Mouse (Mus musculus): ENCODE data around the gene Pglyrp2. TPM values are rescaled to one million over a fixed set of nuclear protein-coding genes. Genes with fewer than 3 reads are reported as not detected.

Pglyrp2 gene
- polyA plus RNA-seq, 1 experiment from 2014 or later: 0.05 TPM

DNA sequence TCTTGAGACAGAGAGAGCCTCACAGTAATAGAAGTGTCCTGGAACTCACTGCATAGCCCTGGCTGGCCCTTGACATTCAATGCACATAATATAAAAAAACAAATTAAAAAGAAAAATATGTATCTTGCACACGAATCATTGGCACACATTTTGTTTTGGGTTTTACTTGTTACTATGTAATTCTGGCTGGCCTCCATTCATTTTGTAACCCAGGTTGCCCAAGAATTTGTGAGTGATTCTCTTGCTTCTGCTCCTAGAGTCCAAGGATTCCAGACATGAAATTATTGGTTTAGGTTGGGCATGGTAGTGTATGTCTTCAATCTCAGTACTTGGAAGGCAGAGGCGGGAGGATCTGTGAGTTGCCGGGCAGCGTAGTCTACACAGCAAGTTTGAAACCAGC lies 13.1 kb upstream of the Pglyrp2 start:
- Histone ChIP-seq H3K9ac (replicated peaks; ENCODE audit: low read depth) (no peak overlapping the region), H3K27me3 (replicated peaks; ENCODE audit: insufficient read depth, low read length) (no peaks in the 10 kb centered on the region), H3K27ac (ENCODE audit: low read length) (no peak overlapping the region), H3K4me3 (ENCODE audit: low read depth, low read length) (no peak overlapping the region), H3K9me3 (ENCODE audit: low read length) (no peaks in the 10 kb centered on the region), H3K4me2 (replicated peaks; ENCODE audit: low read depth, low read length) (no peak overlapping the region), H3K36me3 (ENCODE audit: insufficient read depth, low read length) (no peaks in the 10 kb centered on the region), H3K4me1 (ENCODE audit: insufficient read depth, low read depth, low read length) (no peaks in the 10 kb centered on the region)
- TF ChIP-seq EP300 (IDR thresholded peaks at IDR 0.05): no peak
- no peak for TF ChIP-seq CTCF (IDR thresholded peaks at IDR 0.05)
- 88% methylated on average over 4 of the region's 4 CpGs for WGBS
- DNase-seq (ENCODE audit: low spot score) (no peak), ATAC-seq (no peak)

DNA sequence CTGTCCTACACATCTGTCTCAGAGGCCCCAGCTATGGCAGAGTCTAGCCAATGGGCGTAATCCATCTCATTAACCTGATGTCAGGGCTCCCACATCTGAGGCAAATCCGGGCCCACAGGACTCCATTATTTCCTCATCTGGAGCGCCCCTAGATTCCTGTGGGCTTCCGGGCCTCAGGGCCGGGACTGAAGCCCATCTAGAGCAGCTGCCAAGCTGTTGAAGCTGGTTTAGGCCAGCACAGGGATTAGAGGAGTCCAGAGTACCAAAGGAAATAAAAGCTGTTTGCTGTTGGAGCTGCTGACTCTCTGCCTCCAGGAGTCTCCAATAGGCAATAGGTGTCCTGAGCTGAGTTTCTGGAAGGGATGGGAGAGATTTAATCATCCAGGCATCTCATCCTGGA lies 11.2 kb upstream of the Pglyrp2 start:
- Histone ChIP-seq H3K9me3 (ENCODE audit: low read length) (no peaks in the 10 kb centered on the region), H3K36me3 (ENCODE audit: insufficient read depth, low read length) (no peaks in the 10 kb centered on the region), H3K4me2 (replicated peaks; ENCODE audit: low read depth, low read length) (no peak overlapping the region), H3K9ac (replicated peaks; ENCODE audit: low read depth) (no peak overlapping the region), H3K27ac (ENCODE audit: low read length) (no peak overlapping the region), H3K4me1 (ENCODE audit: insufficient read depth, low read depth, low read length) (no peaks in the 10 kb centered on the region), H3K27me3 (replicated peaks; ENCODE audit: insufficient read depth, low read length) (no peaks in the 10 kb centered on the region), H3K4me3 (ENCODE audit: low read depth, low read length) (no peak overlapping the region)
- 67% methylated on average over 5 of the region's 5 CpGs for WGBS
- ATAC-seq: no peak
- no peak for TF ChIP-seq CTCF (IDR thresholded peaks at IDR 0.05)
- TF ChIP-seq EP300 (IDR thresholded peaks at IDR 0.05): no peak
- no peak for DNase-seq (ENCODE audit: low spot score)

DNA sequence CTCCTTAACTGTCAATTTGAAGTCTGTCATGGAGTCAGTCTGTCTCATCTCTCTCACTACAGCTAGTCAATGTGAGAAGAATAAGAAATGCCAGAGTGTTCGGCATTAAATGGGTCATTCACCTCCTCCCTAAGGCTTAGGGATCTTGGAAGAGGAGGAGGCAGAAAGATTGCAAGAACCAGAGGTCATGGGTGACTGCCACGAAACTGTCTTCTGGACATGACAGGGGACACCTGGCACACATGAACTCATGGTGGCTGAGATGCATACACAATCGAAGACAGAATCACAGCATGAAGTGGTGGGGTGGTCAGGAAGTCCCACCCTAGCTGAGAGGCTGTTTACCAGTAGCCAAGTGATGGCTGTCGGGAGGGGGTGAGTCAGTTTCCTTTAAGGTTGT lies 10.4 kb upstream of the Pglyrp2 start:
- Histone ChIP-seq H3K9me3 (ENCODE audit: low read length) (no peaks in the 10 kb centered on the region), H3K27me3 (replicated peaks; ENCODE audit: insufficient read depth, low read length) (no peaks in the 10 kb centered on the region), H3K36me3 (ENCODE audit: insufficient read depth, low read length) (no peaks in the 10 kb centered on the region), H3K4me1 (ENCODE audit: insufficient read depth, low read depth, low read length) (no peaks in the 10 kb centered on the region), H3K4me3 (ENCODE audit: low read depth, low read length) (no peak overlapping the region), H3K27ac (ENCODE audit: low read length) (no peak overlapping the region), H3K4me2 (replicated peaks; ENCODE audit: low read depth, low read length) (no peak overlapping the region), H3K9ac (replicated peaks; ENCODE audit: low read depth) (no peak overlapping the region)
- WGBS: 40% methylated on average over 4 of the region's 4 CpGs
- no peak for ATAC-seq
- no peak for DNase-seq (ENCODE audit: low spot score)
- no peak for TF ChIP-seq EP300 (IDR thresholded peaks at IDR 0.05)
- TF ChIP-seq CTCF (IDR thresholded peaks at IDR 0.05): no peak

DNA sequence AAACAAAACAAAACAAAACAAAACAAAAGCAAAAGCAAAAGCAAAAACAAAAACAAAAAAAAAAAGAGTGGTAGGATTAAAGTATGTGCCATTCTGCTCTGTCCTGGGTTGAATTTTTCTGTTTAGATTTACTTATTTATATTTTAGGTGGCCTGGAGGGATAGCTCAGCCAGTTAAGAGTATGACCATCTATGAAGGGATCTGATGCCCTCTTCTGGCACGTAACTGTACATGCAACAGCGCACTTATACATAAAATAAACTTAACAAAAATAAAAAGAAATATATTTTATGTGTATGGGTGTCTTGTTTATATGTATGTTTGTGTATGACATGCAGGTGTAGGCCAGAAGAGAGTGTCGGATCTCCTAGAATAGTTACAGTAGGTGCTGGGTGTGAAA lies 8.0 kb upstream of the Pglyrp2 start:
- Histone ChIP-seq H3K4me3 (ENCODE audit: low read depth, low read length) (no peak overlapping the region), H3K27ac (ENCODE audit: low read length) (no peak overlapping the region), H3K36me3 (ENCODE audit: insufficient read depth, low read length) (no peaks in the 10 kb centered on the region), H3K4me1 (ENCODE audit: insufficient read depth, low read depth, low read length) (no peaks in the 10 kb centered on the region), H3K4me2 (replicated peaks; ENCODE audit: low read depth, low read length) (no peak overlapping the region), H3K9ac (replicated peaks; ENCODE audit: low read depth) (no peak overlapping the region), H3K9me3 (ENCODE audit: low read length) (no peaks in the 10 kb centered on the region), H3K27me3 (replicated peaks; ENCODE audit: insufficient read depth, low read length) (no peaks in the 10 kb centered on the region)
- whole genome bisulfite sequencing: 49% methylated on average over 3 of the region's 3 CpGs
- DNase-seq (ENCODE audit: low spot score) (peak; percentile 76), ATAC-seq (no peak)
- TF ChIP-seq CTCF (IDR thresholded peaks at IDR 0.05): peak; percentile 68
- TF ChIP-seq EP300 (IDR thresholded peaks at IDR 0.05): no peak

DNA sequence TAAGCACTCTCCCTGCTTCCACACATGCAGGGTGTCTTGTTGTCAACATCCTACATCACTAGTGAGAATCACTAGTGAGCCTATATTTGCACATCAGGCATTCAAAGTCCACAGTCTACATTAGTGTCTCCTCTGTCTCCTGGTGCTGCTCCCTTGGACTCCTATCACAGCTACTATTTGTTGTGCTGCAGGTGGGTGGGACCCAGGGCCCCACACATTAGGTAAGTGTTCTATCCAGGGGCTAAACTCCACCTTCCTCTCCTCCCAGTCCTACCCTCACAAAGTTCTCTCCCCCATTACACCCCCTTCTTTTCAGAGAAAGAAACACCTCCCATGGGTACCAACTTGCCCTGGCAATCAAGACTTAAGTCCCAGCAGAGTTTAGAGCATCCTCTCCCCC lies 2.6 kb upstream of the Pglyrp2 start:
- Histone ChIP-seq H3K4me2 (replicated peaks; ENCODE audit: low read depth, low read length) (no peak overlapping the region), H3K27me3 (replicated peaks; ENCODE audit: insufficient read depth, low read length) (no peaks in the 10 kb centered on the region), H3K4me1 (ENCODE audit: insufficient read depth, low read depth, low read length) (no peaks in the 10 kb centered on the region), H3K9ac (replicated peaks; ENCODE audit: low read depth) (no peak overlapping the region), H3K4me3 (ENCODE audit: low read depth, low read length) (no peak overlapping the region), H3K27ac (ENCODE audit: low read length) (no peak overlapping the region), H3K9me3 (ENCODE audit: low read length) (no peaks in the 10 kb centered on the region), H3K36me3 (ENCODE audit: insufficient read depth, low read length) (no peaks in the 10 kb centered on the region)
- DNase-seq (ENCODE audit: low spot score) (no peak), ATAC-seq (no peak)
- TF ChIP-seq EP300 (IDR thresholded peaks at IDR 0.05): no peak
- TF ChIP-seq CTCF (IDR thresholded peaks at IDR 0.05): no peak

DNA sequence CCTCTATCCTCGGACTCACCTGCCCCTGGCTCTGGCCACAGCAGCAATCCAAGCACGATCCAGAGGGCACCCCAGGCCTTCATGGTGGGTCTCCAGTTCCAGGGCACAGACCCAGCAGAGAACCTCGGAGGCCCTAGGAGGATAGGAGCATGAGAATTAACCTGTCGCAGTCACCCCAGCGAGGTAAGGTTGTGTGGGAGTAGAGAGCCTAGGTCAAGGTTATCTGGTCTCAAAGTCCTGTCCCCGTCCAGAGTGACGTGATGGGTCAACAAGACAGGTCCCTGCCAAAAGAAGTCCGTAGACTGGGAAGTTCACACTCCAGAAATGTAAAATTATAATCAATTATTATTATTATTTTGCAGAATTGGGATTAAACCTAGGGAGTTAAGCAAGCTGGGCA lies 3.2 kb downstream of the Pglyrp2 start:
- TF ChIP-seq EP300 (IDR thresholded peaks at IDR 0.05) (no peak), CTCF (IDR thresholded peaks at IDR 0.05) (no peak)
- H3K36me3 ChIP-seq (ENCODE audit: insufficient read depth, low read length): no peaks in the 10 kb centered on the region
- H3K4me3 ChIP-seq (ENCODE audit: low read depth, low read length): no peak overlapping the region
- H3K9ac ChIP-seq (replicated peaks; ENCODE audit: low read depth): no peak overlapping the region
- H3K4me1 ChIP-seq (ENCODE audit: insufficient read depth, low read depth, low read length): no peaks in the 10 kb centered on the region
- no peak overlapping the region for H3K4me2 ChIP-seq (replicated peaks; ENCODE audit: low read depth, low read length)
- ATAC-seq (no peak), DNase-seq (ENCODE audit: low spot score) (no peak)
- H3K9me3 ChIP-seq (ENCODE audit: low read length): no peaks in the 10 kb centered on the region
- 0 out of 2 replicates have a peak, but pooled peaks cover 3% of the 10 kb centered on the region for H3K27me3 ChIP-seq (replicated peaks; ENCODE audit: insufficient read depth, low read length)
- H3K27ac ChIP-seq (ENCODE audit: low read length): no peak overlapping the region
- 73% methylated on average over 8 of the region's 8 CpGs for WGBS

DNA sequence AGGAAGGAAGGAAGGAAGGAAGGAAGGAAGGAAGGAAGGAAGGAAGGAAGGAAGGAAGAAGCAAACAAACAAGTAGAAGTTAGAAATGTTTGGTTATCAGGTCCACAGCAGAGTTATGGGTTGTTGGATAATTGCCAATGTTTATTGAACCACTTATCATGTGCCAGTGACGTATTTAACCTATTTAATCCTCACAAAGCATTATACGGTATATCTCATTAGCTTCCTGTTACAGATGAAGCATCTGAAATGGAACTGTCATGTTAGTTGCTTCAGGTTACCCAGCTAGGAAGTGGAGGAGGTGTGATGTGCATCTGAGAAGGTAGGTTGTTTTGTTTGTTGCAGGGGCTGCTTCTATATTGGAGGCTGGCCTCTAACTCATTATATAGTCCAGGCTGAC lies 4.0 kb downstream of the Pglyrp2 start:
- Histone ChIP-seq H3K4me2 (replicated peaks; ENCODE audit: low read depth, low read length) (no peak overlapping the region), H3K9me3 (ENCODE audit: low read length) (no peaks in the 10 kb centered on the region), H3K27me3 (replicated peaks; ENCODE audit: insufficient read depth, low read length) (0 out of 2 replicates have a peak, but pooled peaks cover 7% of the 10 kb centered on the region), H3K9ac (replicated peaks; ENCODE audit: low read depth) (no peak overlapping the region), H3K4me3 (ENCODE audit: low read depth, low read length) (no peak overlapping the region), H3K4me1 (ENCODE audit: insufficient read depth, low read depth, low read length) (no peaks in the 10 kb centered on the region), H3K36me3 (ENCODE audit: insufficient read depth, low read length) (no peaks in the 10 kb centered on the region), H3K27ac (ENCODE audit: low read length) (no peak overlapping the region)
- DNase-seq (ENCODE audit: low spot score) (no peak), ATAC-seq (no peak)
- WGBS: 13% methylated on average over 2 of the region's 2 CpGs
- TF ChIP-seq EP300 (IDR thresholded peaks at IDR 0.05) (no peak), CTCF (IDR thresholded peaks at IDR 0.05) (no peak)
